Mouse (Mus musculus) G1E (cell line): Measurements from ENCODE around the gene Wdr4. TPM values are rescaled to one million over a fixed set of nuclear protein-coding genes. Genes with fewer than 3 reads are reported as not detected.

Source experiments
- ATAC-seq: 2 replicates; pipeline ENCODE4 v1.8.0; 2016; ENCODE audit warnings: mild to moderate bottlenecking; ENCODE audit not compliant: insufficient number of reproducible peaks, poor library complexity, low FRiP score, severe bottlenecking; ENCODE audit errors: extremely low read depth
- DNase-seq: peaks from one replicate; pipeline ENCODE4 v3.0.0; 2012; ENCODE audit warnings: low spot score
- H3K27me3 ChIP-seq: 2 replicates; pipeline ENCODE4 v1.6.1; 2012; ENCODE audit warnings: mild to moderate bottlenecking, low read length, inconsistent platforms; ENCODE audit not compliant: insufficient read depth
- H3K36me3 ChIP-seq: replicated peaks from 2 replicates; pipeline ENCODE3; 2012; ENCODE audit warnings: mild to moderate bottlenecking, inconsistent platforms
- H3K4me1 ChIP-seq: 2 replicates; pipeline ENCODE4 v1.6.1; 2012; ENCODE audit warnings: low read depth, low read length, inconsistent platforms, mixed read lengths; ENCODE audit not compliant: insufficient read depth
- H3K4me3 ChIP-seq: 2 replicates; pipeline ENCODE4 v1.5.1; 2012; ENCODE audit warnings: low read depth, mild to moderate bottlenecking, inconsistent platforms, low read length, moderate library complexity, mixed read lengths
- H3K9me3 ChIP-seq: replicated peaks from 2 replicates; pipeline ENCODE4 v1.6.1; 2012; ENCODE audit warnings: inconsistent platforms
- CTCF ChIP-seq: IDR thresholded peaks from 2 replicates; pipeline ENCODE4 v1.5.1; 2012; ENCODE audit warnings: low read depth, low read length, inconsistent platforms, mixed read lengths
- GATA1 ChIP-seq: IDR thresholded peaks from 2 replicates; pipeline ENCODE4 v1.6.1; 2012; ENCODE audit warnings: borderline replicate concordance, low read length, inconsistent platforms, mixed read lengths
- GATA2 ChIP-seq: IDR thresholded peaks from 2 replicates; pipeline ENCODE4 v1.6.1; 2012; ENCODE audit warnings: low read depth, low read length, inconsistent platforms, borderline replicate concordance
- POLR2AphosphoS5 ChIP-seq: IDR thresholded peaks from 2 replicates; pipeline ENCODE4 v1.6.1; 2012; ENCODE audit warnings: low read depth, low read length, inconsistent platforms; ENCODE audit not compliant: insufficient replicate concordance
- TAL1 ChIP-seq: conservative IDR thresholded peaks from 2 replicates; pipeline ENCODE4 v1.6.1; 2012; ENCODE audit warnings: low read depth, low read length, inconsistent platforms, mixed read lengths
- polyA plus RNA-seq: library from polyadenylated mRNA; stranded (reverse); fragments of >175 nt; gene quantifications from 2 replicates; pipeline ENCODE4 v1.2.3, GENCODE M21; 2012
- total RNA-seq, 2 experiments: library from RNA; stranded (forward) in 1 of 2; stranded (reverse) in 1 of 2; fragments of 200-1000 nt in 1 of 2; fragments of >200 nt in 1 of 2; fragmentation: Nextera tagmentation in 1 of 2; gene quantifications; 2 replicates each; pipeline ENCODE4 v1.2.3; 2014 to 2017

Wdr4 gene
- total and polyA plus RNA-seq, 3 experiments, result 18.4 to 51.0 (median 21.2) TPM

DNA sequence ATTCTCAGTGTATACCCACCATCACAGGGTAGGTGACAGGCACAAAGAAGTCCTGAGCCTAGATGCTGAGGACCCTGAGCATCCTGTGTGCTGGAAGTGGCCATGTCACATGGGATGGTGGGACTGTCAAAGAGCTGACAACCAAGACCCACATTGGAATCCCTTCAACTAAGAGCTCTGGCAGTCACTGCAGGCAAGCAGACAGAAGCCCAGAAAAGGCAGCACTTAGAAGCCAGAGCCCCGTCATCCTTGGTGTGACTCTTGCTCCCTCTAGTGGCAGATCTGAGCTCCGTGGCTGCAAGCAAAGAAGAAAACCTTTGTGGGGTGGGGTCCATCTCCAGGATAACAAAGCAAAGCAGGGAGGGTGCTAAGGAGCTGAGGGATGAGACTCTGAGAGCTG, 27.4 kb downstream of the Wdr4 start:
- peaks cover 2% of the 10 kb centered on the region; the same call in 1 of the 2 replicates for H3K4me1 ChIP-seq
- peaks cover 10% of the 10 kb centered on the region for H3K27me3 ChIP-seq
- no peaks in the 10 kb centered on the region for H3K9me3 ChIP-seq
- peak; percentile 55 for DNase-seq
- TF ChIP-seq CTCF (peak; percentile 81), TAL1 (no peak), GATA1 (no peak), GATA2 (no peak)
- H3K4me3 ChIP-seq, result no peak overlapping the region
- H3K36me3 ChIP-seq, result peaks cover 34% of the 10 kb centered on the region
- ATAC-seq, result peak; percentile 31; the same call in 1 of the 2 replicates

DNA sequence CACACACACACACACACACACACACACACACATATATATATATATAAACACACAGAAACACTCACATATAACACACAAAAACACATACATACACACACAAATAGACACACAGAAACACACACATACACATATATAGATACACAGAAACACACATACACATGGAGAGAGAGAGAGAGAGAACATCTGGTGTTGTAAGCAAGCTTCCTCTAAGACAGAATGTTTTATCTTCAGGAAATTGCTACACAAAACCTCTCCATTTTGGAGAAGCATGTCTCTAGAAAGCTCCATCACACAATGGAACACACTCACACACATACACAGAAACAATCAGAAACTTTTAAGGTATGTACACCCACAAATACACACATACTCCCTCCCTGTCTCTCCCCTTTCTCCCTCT, 28.4 kb downstream of the Wdr4 start:
- Histone ChIP-seq H3K36me3 (peaks cover 24% of the 10 kb centered on the region), H3K9me3 (no peaks in the 10 kb centered on the region), H3K4me3 (no peak overlapping the region), H3K4me1 (peaks cover 2% of the 10 kb centered on the region; the same call in 1 of the 2 replicates), H3K27me3 (peaks cover 10% of the 10 kb centered on the region)
- DNase-seq (no peak), ATAC-seq (no peak)
- TF ChIP-seq GATA1, result no peak
- no peak for TF ChIP-seq CTCF
- TF ChIP-seq GATA2, result no peak
- TF ChIP-seq TAL1, result no peak
- no peak for TF ChIP-seq POLR2AphosphoS5

DNA sequence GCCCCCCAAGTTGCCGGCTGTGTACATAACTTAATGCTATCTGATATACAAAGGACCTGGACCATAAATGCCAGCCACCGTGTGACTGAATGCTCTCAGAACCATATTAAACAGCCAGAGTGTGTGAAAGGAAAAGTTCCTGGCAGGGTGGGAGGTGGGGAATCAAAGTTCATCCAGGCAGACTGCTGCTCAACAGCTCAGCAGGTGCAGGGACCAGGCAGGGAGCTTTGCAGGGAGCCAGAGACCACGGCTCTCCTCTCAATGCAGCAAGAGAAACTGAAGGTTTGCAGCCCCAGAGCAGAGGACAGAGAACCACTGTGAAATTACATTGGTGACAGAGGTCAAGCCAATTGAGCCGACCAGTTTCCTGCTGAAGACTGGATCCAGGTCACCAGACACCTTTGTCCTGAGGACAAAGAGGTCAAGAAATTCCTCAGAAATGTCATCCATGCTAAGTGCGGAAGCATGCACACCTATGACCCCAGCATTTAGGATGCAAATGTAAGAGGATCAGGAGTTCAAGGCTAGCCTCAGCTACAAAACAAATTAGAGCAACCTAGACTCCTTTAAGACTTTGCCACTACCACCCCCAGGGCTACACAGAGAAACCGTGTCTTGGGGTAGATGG, 32.2 kb downstream of the Wdr4 start:
- ATAC-seq (no peak), DNase-seq (no peak)
- no peaks in the 10 kb centered on the region for H3K9me3 ChIP-seq
- H3K4me3 ChIP-seq, result no peak overlapping the region
- no peaks in the 10 kb centered on the region for H3K36me3 ChIP-seq
- TF ChIP-seq GATA1 (no peak), POLR2AphosphoS5 (no peak), TAL1 (no peak), CTCF (no peak)
- peaks cover 2% of the 10 kb centered on the region; the same call in 1 of the 2 replicates for H3K4me1 ChIP-seq
- peaks cover 10% of the 10 kb centered on the region for H3K27me3 ChIP-seq

DNA sequence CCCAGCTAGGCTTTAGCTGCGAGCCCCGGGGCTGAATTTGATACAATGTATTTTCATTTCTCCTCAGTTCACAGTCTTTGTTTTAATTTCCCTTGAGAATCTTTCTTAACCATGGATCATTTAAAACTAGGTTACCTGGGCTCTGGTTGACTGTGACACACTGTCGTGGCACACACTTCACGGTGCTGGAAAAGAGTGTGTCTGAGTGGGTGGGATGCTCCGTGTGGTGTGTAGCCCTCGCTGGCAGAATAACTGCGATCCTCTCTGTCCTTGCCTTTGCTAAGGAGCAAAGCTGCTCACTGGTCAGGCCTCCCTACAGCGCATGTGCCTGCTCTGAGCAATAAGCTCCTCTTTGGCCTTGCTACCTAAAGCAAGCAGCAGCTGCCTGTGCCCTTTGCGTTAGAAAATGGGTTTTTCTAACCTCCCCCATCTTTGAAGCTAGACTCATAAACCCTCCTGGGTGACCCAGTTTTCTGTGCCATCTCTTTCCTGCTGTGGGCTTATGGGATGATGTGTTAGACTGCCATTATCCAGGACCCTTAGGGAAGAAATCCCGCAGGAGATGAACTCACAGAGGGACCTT, 33.1 kb downstream of the Wdr4 start:
- Histone ChIP-seq H3K4me1 (no peaks in the 10 kb centered on the region), H3K4me3 (no peak overlapping the region), H3K27me3 (peaks cover 12% of the 10 kb centered on the region), H3K36me3 (no peaks in the 10 kb centered on the region), H3K9me3 (no peaks in the 10 kb centered on the region)
- ATAC-seq (no peak), DNase-seq (no peak)
- TF ChIP-seq TAL1, result no peak
- no peak for TF ChIP-seq GATA2

DNA sequence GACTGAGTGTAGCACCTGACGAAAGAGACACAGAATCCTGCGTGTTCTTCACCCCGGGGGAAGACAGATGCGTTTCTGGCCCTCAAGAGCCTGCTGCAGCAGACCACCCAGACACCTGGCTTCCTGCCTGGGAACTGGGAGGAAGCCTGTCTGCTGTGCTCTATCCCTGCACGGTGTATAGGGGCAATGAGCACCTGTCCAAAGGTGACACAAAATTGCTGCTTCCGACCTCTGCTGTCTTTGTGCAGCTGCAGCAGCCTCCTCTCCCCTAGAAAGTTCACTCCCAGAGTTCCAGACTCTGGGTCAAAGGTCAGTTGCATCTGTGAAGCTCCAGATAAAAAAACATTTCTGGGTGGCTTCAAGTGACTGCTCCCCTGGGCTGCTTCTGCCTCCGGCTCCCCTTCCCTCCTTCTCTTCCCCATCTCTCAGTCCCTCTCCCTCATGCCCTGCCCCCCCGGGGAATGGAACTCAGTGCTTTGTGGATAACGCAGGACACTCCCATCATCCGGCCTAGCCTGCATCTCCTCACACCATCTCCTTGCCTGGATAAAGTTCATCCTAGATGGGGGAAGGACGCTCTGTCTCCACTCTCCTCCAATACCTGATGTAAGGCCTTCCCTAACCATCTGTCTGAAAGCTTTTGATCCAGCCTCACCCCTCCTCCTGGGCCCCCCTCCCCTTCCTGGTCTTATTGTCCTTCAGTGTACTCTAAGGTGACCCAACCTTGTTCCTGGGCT, 40.5 kb downstream of the Wdr4 start:
- H3K36me3 ChIP-seq, result no peaks in the 10 kb centered on the region
- TF ChIP-seq TAL1, result no peak
- no peak for TF ChIP-seq POLR2AphosphoS5
- TF ChIP-seq CTCF, result no peak
- no peak for TF ChIP-seq GATA1
- TF ChIP-seq GATA2, result no peak

DNA sequence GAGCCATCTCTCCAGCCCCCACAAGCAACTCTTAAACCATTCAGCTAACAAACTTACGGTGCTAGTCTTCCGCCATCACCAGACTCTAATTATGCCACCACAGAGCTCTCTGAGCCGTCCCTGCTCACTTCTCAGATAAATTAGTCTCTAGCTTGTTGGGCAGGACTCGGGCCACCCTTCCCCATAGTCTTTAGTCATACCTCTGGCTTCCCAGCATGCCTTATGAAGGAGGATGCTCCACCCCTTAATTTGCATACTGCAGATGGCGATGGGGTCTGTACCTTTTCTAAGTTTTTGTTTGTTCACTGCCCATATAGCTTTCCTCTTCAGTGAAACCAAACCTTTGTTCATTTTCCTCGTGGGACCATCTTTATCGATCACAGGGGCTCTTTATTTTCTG, 41.2 kb downstream of the Wdr4 start:
- DNase-seq (no peak), ATAC-seq (no peak)

More for the DNA sequence above, 40.5 kb downstream of the Wdr4 start:
- H3K9me3 ChIP-seq, result no peaks in the 10 kb centered on the region
- no peaks in the 10 kb centered on the region for H3K4me1 ChIP-seq
- DNase-seq, result no peak
- H3K4me3 ChIP-seq, result no peak overlapping the region
- peaks cover 4% of the 10 kb centered on the region; the same call in 1 of the 2 replicates for H3K27me3 ChIP-seq
- no peak for ATAC-seq

More for the DNA sequence above, 41.2 kb downstream of the Wdr4 start:
- H3K4me1 ChIP-seq, result no peaks in the 10 kb centered on the region
- no peaks in the 10 kb centered on the region for H3K36me3 ChIP-seq
- TF ChIP-seq GATA1, result no peak
- no peak for TF ChIP-seq GATA2
- no peak for TF ChIP-seq TAL1
- TF ChIP-seq CTCF, result no peak
- no peak for TF ChIP-seq POLR2AphosphoS5
- H3K9me3 ChIP-seq, result no peaks in the 10 kb centered on the region
- peaks cover 4% of the 10 kb centered on the region; the same call in 1 of the 2 replicates for H3K27me3 ChIP-seq
- H3K4me3 ChIP-seq, result no peak overlapping the region
